Mouse (Mus musculus): ENCODE data around the gene Ghr. TPM values are rescaled to one million over a fixed set of nuclear protein-coding genes. Genes with fewer than 3 reads are reported as not detected.

The Ghr gene
- polyA plus RNA-seq, 1 experiment from 2014 or later, result 8.8 TPM

DNA sequence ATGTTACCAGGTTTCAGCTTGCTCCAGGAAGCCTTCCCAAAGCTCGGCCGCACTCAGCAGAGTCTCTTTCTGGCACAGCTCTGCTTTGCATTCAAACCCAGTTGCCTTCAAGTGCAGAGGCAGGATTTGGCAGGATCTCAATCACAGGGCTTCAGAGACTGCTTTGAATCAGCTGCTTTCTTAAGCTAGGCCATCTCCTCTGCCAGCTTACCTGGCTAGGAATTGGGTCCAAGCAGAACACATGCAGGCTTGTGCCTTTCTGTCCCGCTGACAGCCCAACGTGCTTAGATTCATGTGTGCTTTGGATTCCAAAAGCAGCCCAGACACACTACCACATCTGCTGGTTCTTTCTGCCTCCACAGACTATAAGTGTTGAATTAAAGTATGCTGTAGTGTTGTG lies 238.7 kb downstream of the Ghr start:
- H3K9me3 ChIP-seq, result no peaks in the 10 kb centered on the region
- H3K27ac ChIP-seq, result no peak overlapping the region
- H3K36me3 ChIP-seq, result no peaks in the 10 kb centered on the region
- no peak overlapping the region for H3K9ac ChIP-seq (replicated peaks)
- no peak for ATAC-seq
- no peaks in the 10 kb centered on the region for H3K27me3 ChIP-seq
- H3K4me1 ChIP-seq (replicated peaks), result peaks cover 4% of the 10 kb centered on the region; the same call in 1 of the 2 replicates
- no peak overlapping the region for H3K4me2 ChIP-seq (replicated peaks)
- WGBS, result 82% methylated on average over 4 of the region's 4 CpGs
- H3K4me3 ChIP-seq (replicated peaks), result no peak overlapping the region

DNA sequence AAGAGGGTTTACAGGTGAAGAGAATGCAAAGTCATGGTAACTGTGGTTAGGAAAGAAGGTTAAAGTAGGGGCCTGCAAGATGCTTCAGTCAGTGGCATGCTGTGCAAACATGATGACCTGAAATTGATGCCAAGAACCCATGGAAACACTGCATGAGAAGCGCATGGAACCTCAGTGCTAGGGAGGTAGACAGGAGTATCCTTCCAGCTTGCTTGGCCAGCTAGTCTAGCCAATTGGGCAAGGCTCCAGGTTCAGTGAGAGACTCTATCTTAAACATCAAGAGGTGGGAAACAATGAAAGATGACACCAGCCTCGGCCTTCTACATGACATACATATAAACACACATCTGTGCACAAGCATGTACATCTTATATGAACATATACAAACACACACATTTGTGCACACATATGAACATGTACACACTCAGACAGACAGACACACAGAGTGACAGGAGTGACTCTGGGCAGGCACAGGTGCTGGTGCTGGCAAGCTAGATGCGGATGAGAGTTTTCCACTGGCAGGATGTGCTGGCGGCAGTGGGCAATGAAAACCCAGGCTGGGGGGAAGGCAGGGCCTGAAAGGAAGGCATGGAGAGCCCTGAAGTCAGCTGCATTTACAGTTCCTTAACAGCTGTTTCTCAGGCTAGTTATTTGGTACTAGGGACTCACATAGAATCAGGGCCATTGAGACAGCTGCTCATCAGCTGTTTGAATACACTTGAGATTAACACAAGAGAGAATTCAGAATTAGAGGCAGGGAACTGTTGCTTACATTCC lies 241.3 kb downstream of the Ghr start:
- Histone ChIP-seq H3K4me2 (replicated peaks) (no peak overlapping the region), H3K27ac (no peak overlapping the region), H3K4me3 (replicated peaks) (no peak overlapping the region), H3K36me3 (no peaks in the 10 kb centered on the region), H3K4me1 (replicated peaks) (no peaks in the 10 kb centered on the region), H3K9ac (replicated peaks) (no peak overlapping the region), H3K27me3 (no peaks in the 10 kb centered on the region), H3K9me3 (no peaks in the 10 kb centered on the region)
- WGBS, result 93% methylated on average over 4 of the region's 4 CpGs
- no peak for ATAC-seq

DNA sequence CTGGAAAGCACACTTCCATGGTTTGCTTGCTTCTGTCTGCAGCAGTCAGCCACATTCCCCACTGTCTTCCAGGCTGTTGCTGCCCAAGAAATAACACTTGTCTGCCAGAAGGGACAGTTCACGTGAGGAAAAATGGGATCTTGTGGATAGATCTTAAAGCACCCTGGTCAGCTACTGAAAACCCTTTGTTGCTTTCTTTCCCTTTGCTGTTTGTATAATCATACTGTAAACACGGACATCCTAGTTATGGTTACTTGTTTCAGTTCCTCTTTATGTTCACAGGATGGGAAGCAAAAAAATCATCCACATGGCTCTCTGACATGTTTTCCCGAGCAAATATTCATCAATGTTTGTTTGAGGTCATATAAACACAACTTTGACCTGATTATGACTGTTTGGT lies 243.4 kb downstream of the Ghr start:
- 80% methylated on average over 3 of the region's 3 CpGs for WGBS
- Histone ChIP-seq H3K27ac (no peak overlapping the region), H3K36me3 (no peaks in the 10 kb centered on the region), H3K27me3 (no peaks in the 10 kb centered on the region), H3K4me1 (replicated peaks) (no peaks in the 10 kb centered on the region), H3K9me3 (no peaks in the 10 kb centered on the region), H3K4me2 (replicated peaks) (no peak overlapping the region), H3K4me3 (replicated peaks) (no peak overlapping the region), H3K9ac (replicated peaks) (no peak overlapping the region)
- no peak for ATAC-seq

DNA sequence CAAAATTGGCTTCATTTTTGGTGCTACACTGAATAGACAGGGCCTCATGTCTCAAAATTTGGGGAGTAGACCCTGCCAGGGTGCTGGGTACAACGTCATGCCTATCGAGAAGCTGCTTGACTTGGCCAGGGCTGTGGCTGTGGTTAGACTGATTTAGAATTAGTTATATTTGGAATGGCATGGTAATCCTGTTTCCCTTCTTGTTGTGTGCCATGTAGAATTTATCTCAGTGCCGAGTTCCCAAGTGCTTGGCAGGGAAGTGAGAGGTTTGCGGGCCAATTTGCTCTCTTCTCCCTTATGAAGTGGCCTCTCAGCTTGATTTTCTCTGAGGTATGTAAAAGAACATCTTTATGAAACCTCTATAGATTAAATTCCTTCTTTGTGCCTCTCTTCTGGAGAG lies 250.8 kb downstream of the Ghr start:
- Histone ChIP-seq H3K9ac (replicated peaks) (no peak overlapping the region), H3K9me3 (no peaks in the 10 kb centered on the region), H3K4me1 (replicated peaks) (no peaks in the 10 kb centered on the region), H3K27ac (no peak overlapping the region), H3K4me3 (replicated peaks) (no peak overlapping the region), H3K4me2 (replicated peaks) (no peak overlapping the region), H3K36me3 (no peaks in the 10 kb centered on the region), H3K27me3 (no peaks in the 10 kb centered on the region)
- WGBS, result 92% methylated on average over 4 of the region's 4 CpGs
- ATAC-seq, result no peak

DNA sequence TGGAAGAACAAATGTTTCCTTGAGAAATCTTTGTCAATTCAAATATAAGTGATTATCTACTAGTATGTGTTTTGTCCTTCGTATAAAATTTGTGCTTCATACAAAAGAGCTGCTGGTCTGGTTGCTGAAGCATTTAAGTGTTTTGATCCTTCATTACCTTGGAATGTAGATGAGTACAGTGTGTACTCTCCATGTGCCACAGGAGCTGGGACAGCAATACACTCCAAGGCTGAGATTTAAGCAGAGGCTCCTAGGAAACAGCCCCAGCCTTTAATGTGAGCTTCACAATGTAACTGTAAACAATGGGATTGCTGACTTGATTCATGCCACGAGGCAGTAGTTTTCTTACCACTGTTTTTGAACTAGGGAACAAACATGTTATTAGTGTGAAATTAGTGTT lies 251.5 kb downstream of the Ghr start:
- H3K27ac ChIP-seq, result no peak overlapping the region
- H3K27me3 ChIP-seq, result no peaks in the 10 kb centered on the region
- H3K4me1 ChIP-seq (replicated peaks), result no peaks in the 10 kb centered on the region
- WGBS, result 74% methylated on average over 2 of the region's 2 CpGs
- no peaks in the 10 kb centered on the region for H3K9me3 ChIP-seq
- ATAC-seq, result no peak
- H3K36me3 ChIP-seq, result no peaks in the 10 kb centered on the region
- no peak overlapping the region for H3K4me2 ChIP-seq (replicated peaks)
- no peak overlapping the region for H3K9ac ChIP-seq (replicated peaks)
- no peak overlapping the region for H3K4me3 ChIP-seq (replicated peaks)

DNA sequence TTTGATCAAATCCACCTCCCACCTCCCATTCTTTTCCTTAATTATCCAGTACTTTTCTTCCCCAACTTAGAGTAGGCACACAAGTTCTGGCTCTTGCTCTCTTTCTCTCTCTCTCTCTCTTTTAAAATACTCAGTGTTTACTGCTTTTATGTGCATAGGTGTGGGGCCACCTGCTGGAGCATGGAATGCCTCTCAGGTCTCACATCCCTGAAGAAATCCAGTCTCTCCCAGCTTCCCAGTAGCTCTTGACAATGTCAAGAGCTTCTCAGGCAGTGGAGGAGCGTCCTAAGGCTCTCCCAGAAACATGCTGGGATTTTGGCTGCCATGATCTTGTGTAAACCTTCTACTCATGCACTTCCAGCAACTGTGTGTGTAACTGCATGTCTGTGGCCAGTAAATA lies 253.0 kb downstream of the Ghr start:
- 56% methylated on average over 1 of the region's 1 CpGs for WGBS
- ATAC-seq, result no peak

DNA sequence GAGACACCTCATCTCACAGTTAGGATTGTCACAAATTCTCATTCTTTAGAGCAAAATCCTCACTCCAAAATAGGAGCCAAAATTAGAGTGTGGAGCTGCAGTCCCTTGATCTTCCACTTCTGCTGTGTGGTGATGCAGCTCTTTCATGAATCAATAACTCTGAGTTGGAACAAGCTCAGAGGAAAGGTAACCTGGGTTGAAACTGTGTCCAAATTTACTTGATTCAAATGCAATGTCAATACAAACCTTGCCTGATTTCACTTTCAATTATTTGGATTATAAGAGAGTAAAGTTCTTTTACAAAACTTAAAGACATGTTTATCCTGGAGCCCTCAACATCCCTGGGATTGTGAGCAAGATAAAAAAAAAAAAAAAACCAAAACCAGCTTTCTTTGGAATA lies 260.3 kb downstream of the Ghr start:
- Histone ChIP-seq H3K9me3 (no peaks in the 10 kb centered on the region), H3K27ac (no peak overlapping the region), H3K4me2 (replicated peaks) (no peak overlapping the region), H3K27me3 (no peaks in the 10 kb centered on the region), H3K4me3 (replicated peaks) (no peak overlapping the region), H3K36me3 (no peaks in the 10 kb centered on the region), H3K4me1 (replicated peaks) (no peaks in the 10 kb centered on the region), H3K9ac (replicated peaks) (no peak overlapping the region)
- ATAC-seq, result no peak

More for the DNA sequence above, 253.0 kb downstream of the Ghr start:
- H3K9me3 ChIP-seq, result no peaks in the 10 kb centered on the region
- no peak overlapping the region for H3K9ac ChIP-seq (replicated peaks)
- H3K27me3 ChIP-seq, result no peaks in the 10 kb centered on the region
- no peaks in the 10 kb centered on the region for H3K36me3 ChIP-seq
- no peak overlapping the region for H3K4me3 ChIP-seq (replicated peaks)
- H3K4me1 ChIP-seq (replicated peaks), result no peaks in the 10 kb centered on the region
- no peak overlapping the region for H3K4me2 ChIP-seq (replicated peaks)
- H3K27ac ChIP-seq, result no peak overlapping the region

DNA sequence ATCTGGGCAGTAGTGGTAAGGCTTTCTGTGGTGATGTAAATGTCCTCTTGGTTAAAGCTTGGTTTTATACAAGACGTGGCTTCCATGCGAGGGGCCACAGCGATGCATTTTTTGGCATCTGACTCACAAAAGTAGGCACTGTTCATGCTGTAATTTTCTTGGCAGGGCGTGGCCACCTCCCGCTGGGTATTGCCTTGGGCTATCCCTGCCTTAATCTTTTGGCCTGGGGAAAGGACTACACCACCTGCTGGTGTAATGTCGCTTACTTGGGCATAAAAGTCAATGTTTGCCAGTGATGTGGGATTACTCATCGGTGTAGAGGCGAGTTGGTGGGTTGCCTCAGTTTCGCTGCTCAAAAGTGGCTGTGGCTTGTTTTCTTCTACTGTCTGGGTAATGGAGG lies 263.4 kb downstream of the Ghr start:
- Histone ChIP-seq H3K4me1 (replicated peaks) (no peaks in the 10 kb centered on the region), H3K27ac (no peak overlapping the region), H3K9me3 (no peaks in the 10 kb centered on the region), H3K27me3 (no peaks in the 10 kb centered on the region), H3K4me3 (replicated peaks) (no peak overlapping the region), H3K4me2 (replicated peaks) (no peak overlapping the region), H3K36me3 (no peaks in the 10 kb centered on the region), H3K9ac (replicated peaks) (no peak overlapping the region)
- ATAC-seq, result no peak
- 74% methylated on average over 9 of the region's 9 CpGs for WGBS

DNA sequence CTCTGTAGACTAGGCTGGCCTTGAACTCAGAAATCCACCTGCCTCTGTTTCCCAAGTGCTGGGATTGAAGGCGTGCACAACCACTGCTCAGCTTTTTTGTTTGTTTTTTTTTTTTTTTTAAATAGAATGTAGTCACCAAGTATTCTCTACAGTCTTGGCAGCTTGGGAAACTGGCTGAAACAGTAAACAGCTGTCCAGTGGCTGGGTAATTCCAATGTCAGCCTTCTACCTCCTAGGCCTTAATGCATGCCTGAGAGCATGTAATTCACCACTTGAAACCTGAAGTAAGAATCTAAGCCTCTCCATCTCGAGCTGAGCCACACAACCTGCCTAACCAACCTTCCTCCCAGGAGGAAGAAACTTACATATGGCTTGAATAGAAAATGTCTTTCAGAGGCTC lies 266.7 kb downstream of the Ghr start:
- Histone ChIP-seq H3K27me3 (no peaks in the 10 kb centered on the region), H3K27ac (no peak overlapping the region), H3K36me3 (no peaks in the 10 kb centered on the region), H3K9ac (replicated peaks) (no peak overlapping the region), H3K4me3 (replicated peaks) (no peak overlapping the region), H3K4me2 (replicated peaks) (no peak overlapping the region), H3K4me1 (replicated peaks) (no peaks in the 10 kb centered on the region), H3K9me3 (no peaks in the 10 kb centered on the region)
- WGBS, result 72% methylated on average over 2 of the region's 2 CpGs
- no peak for ATAC-seq

DNA sequence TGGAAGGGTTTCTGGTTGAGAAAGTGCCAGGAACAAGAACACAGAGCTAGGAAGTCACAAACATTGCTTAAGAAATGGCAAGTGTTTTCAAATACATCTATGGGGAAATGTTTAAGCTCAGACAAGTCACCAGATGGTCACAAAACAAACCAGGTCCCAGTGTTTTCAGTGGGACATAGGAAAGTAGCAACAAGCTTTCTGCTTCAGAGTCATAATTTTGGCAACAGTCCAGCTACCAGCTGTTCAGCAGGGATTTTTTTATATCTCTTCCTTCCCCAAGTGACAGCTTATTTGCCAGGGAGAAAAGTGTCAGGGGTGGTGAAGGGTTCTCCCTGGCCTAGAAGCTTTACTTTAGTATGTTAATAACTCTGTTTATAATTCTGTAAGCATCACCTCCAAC lies 270.4 kb downstream of the Ghr start:
- H3K27me3 ChIP-seq, result no peaks in the 10 kb centered on the region
- no peaks in the 10 kb centered on the region for H3K4me1 ChIP-seq (replicated peaks)
- H3K4me3 ChIP-seq (replicated peaks), result no peak overlapping the region
- no peaks in the 10 kb centered on the region for H3K36me3 ChIP-seq
- no peak overlapping the region for H3K9ac ChIP-seq (replicated peaks)
- no peaks in the 10 kb centered on the region for H3K9me3 ChIP-seq
- ATAC-seq, result no peak
- H3K27ac ChIP-seq, result no peak overlapping the region
- H3K4me2 ChIP-seq (replicated peaks), result no peak overlapping the region

DNA sequence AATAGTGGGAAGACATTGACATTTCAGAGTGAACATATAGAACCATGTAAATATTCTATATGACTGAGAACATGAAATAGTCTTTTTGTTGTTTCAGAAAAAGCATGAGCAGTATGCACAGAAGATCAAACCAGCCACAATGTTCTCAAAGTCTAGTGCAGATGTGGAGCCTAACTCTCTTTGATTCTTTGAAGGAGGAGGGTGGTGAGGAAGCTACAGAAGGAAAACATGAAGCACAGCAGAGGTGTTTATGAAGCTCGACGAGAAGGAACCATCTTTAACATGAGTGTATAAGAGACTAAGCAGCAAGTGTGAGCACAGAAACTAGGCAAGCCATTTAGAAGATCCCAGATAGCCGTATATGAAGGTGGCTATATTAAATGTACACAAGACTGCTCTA lies 273.4 kb downstream of the Ghr start:
- 91% methylated on average over 3 of the region's 3 CpGs for WGBS
- no peak overlapping the region for H3K27ac ChIP-seq
- no peak overlapping the region for H3K9ac ChIP-seq (replicated peaks)
- no peak overlapping the region for H3K4me2 ChIP-seq (replicated peaks)
- no peaks in the 10 kb centered on the region for H3K4me1 ChIP-seq (replicated peaks)
- H3K36me3 ChIP-seq, result no peaks in the 10 kb centered on the region
- H3K27me3 ChIP-seq, result no peaks in the 10 kb centered on the region
- ATAC-seq, result no peak
- H3K4me3 ChIP-seq (replicated peaks), result no peak overlapping the region
- no peaks in the 10 kb centered on the region for H3K9me3 ChIP-seq

DNA sequence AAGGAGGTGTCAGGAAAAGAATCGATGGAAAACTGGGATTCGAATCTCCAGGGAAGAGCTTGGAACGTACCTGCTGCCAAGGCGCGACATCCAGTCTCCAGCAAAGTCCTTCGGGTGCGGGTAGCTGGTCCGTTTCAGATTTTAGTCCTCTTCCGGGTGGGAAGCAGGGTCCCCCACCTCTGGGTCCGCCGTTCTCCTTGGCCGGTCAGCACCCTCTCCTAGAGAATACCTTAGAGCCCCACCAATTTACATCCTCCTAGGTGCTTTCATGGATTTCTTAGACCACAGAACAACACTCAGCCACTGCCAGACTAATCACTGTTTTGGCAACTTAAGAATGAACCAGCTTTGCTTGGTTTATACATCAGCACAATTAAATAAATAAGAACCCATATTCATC lies 279.9 kb downstream of the Ghr start, which contains the start of gene Ccdc152:
Gene Ccdc152, minus strand, starts transcription at position 101 of the 400 bp plus-strand sequence.
- Histone ChIP-seq H3K27me3 (no peaks in the 10 kb centered on the region), H3K9me3 (no peaks in the 10 kb centered on the region), H3K4me1 (replicated peaks) (no peaks in the 10 kb centered on the region), H3K4me2 (replicated peaks) (no peak within 1 kb of the TSS), H3K36me3 (no peaks in the 10 kb centered on the region), H3K4me3 (replicated peaks) (no peak within 1 kb of the TSS), H3K27ac (no peak within 1 kb of the TSS), H3K9ac (replicated peaks) (no peak within 1 kb of the TSS)
- WGBS, result 92% methylated on average over 12 of the region's 12 CpGs
- no peak for ATAC-seq

Measured in midbrain, embryonic 13.5 days (tissue).